Mouse (Mus musculus) liver, embryonic 14.5 days (tissue): Measurements from ENCODE around the gene Eomes.

Source experiments
- CTCF ChIP-seq: IDR thresholded peaks from 2 replicates; pipeline ENCODE4 v1.5.1; 2016; ENCODE audit warnings: antibody characterized with exemption, low read depth, control low read depth
- EP300 ChIP-seq: IDR thresholded peaks from 2 replicates; pipeline ENCODE4 v1.6.1; 2016; ENCODE audit warnings: antibody characterized with exemption, low read depth

GRCm38 (mm10) chr9:118480292-118480690 is 2.3 kb downstream of the Eomes start:
- no peak for TF ChIP-seq CTCF
- no peak for TF ChIP-seq EP300
